Mouse (Mus musculus) ovary, adult 18-20 months (tissue): ENCODE measurements around the gene Olig2.

Experiments
- DNase-seq: peaks from one replicate; pipeline ENCODE4 v3.0.0; 2022; ENCODE audit warnings: low spot score, mixed read lengths

Gene Olig2

DNA sequence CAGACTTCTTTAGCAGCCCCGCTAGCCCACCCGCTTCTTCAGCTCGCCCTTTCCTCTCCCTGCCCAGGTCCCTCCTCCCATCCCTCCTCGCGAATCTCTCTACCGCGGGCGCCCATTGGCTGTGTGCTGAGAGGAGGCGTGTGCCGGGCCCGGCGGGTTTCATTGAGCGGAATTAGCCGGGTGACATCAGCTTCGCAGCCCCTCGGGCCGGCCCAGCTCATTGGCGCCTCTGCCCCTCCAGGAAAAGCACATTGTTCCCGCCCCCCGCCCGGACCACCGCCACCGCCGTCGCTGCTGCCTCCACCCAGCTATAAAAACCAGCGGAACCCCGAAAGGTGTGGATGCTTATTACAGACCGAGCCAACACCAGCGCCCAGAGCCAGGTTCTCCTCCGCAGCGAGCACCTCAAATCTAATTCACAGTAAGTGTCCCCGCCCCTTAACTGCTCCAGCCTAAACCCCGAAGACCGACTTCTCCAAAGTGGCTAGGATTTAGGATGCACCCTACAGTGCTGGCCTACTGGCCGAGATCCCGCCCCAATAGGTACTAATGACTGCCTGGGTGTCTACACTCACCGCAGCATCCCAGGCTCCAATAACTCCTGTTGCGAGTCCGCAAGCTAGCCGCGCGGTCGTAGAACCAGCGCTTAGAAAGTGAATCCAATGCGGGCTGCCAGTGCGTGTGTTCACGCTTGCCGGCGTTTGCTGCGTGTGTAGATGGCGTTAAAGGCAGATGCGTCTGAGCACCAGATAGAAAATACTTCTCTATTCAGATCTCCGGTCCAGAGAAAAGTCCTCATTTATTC is at the start of gene Olig2:
Gene Olig2, plus strand, starts transcription at position 225 of the 805 bp plus-strand sequence.
- DNase-seq, result no peak

DNA sequence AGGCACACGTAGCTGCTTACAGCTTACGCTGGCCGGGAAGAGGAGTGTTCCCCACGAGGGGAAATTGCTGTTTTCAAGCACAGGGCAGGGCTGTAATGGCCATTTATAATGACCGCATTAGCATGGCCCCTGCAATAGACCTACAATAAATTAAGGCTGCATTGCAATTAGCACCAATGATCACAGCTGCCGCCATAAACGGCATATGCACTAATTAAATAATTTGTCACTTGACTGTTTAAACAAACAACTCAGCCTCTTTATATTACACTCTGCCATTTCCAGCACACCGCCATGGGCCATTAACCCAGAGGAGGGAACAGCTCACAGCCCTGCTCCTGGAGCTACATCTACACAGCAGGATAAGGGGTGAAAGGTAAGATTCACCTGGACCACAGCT is 49.4 kb upstream of the Olig2 start:
- DNase-seq, result no peak

DNA sequence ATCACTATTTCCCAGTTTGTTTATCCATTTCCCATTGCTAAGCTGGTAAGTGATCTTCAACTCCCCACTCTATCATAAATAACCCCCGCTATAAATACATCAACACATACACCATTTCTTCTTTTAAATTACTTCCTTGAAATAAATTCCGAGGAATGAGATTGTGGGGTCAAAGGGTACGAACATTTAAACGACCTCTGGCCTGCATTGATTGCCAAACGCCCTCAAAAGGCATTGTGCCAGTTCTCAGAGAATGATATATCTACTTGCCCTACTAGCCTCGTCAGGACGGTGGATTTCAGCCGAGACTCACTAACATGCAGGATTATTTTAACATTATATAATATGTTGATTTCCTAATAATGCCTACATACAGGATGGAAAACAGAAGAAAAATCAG is 38.2 kb upstream of the Olig2 start:
- no peak for DNase-seq

DNA sequence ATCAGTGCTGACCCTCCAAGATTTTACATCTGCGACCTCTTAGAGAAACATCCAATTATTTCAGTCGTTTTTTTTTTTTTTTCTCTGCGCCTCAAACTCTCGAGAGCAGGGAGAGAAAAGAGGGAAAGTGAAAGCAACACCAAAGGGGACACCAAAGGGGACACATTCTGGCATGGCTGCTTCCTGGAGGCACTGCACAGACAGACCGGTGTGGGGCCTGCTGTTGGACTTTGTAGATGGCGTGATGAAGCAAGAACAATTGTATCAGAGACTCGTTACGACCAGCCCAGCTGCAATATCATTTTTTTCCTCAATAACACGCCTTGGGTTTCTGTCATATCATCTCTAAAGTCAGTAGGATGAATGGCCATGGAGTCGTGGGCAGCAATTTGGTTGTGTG is 37.6 kb upstream of the Olig2 start:
- no peak for DNase-seq

GRCm38 (mm10) chr16:91188304-91188703 is 37.0 kb upstream of the Olig2 start:
- no peak for DNase-seq

DNA sequence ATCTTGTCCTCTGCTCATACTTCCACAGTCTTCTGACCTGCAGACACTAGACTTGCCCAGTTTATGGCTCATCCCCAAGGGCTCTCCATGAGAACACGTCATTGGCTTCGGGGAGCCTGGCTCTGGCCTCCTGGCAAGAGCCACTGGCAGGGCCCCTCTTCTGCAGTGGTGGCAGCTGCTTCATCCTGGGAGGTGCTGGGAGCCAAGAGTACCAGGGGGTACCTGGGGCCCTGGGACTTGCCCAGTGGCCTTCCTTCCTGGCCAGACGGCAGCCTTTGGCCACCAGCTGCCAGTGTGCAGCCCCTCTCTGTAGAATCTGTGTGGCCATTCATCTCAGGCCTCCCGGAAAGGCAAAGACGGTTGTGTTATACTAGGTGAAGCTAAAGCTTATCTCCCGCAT is 34.0 kb upstream of the Olig2 start:
- DNase-seq, result no peak

DNA sequence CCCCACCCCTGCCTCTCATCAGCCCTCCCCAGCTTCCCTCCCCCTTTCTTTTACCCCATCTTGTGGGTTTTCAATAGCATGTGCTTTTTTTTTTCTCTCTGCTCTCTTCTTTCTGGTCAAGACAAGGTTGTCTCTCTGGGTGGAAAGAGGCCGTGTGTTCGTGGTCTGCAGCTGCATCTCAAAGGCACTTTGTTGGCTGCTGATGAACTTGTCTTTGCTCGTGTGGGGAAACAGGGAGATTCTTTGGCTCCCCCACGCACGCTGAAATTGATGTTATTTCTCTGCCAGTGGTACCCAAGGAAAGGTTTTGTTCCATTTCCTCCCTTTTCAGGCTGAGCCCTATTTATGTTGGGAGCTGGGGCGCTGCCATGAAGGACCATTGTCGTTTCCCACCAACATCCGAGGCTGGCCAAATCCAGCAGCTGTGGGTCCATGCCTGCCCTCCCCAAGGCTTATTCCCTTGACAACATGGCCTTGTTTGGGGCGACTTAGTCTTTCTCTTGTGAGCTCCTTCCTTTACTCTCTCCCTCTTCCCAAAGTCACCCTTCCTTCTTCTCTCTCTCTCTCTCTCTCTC is 33.5 kb upstream of the Olig2 start:
- no peak for DNase-seq

DNA sequence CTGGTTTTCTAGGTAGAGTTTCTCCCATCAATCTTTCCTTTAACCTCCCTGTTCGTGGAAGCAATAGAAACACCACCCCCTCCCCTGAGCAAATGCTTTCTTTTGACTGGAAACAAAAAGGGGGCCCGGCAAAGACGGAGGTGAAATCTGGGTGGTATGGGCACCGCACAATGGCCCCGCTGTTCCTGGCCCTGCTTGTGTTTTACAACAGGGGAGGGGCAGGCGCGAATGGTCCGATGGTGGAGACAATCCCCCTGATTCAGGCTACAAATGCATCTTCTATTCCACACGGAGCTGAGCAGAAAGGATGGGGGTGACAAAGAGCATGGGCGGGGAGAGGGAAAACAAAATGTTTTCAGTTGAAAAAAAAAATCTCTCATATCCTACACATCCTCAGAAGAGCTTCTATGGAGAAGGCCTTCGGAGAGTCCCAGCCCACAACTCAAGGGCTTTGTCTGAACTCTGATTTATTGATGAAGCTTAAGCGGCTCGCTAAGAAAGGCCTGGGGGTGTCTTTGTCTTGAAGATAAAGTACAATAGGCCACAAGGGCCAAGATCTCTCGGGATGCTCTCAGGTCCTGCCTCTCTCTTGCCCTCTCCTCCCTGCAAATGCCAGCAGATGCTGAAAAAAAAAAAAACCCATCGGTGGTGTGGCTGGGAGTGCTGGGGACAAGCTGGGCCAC is 32.4 kb upstream of the Olig2 start:
- DNase-seq, result no peak

- DNase-seq, result no peak
Observed at GRCm38 (mm10) chr16:91199815-91200214, 25.4 kb upstream of the Olig2 start.

DNA sequence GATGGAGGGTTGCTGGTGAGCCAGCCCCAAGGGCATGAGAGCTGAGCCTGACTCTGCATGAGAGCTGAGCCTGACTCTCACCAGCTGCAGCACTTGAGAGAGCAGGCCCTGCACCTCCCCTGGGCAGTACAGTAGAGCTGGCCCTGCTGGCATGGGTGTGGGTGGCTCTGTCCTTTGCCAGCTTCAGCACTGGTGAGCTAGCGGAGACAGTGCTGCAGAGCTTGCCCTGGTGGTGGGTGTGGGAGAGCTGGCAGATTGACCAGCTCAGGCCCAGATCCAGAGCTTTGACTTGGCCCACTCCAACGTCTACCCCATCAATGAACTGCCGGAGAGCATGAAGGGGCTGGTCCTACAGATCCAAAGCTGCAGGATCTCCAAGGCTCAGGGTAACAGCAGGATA is 22.3 kb upstream of the Olig2 start:
- no peak for DNase-seq

- no peak for DNase-seq
Observed at GRCm38 (mm10) chr16:91206371-91206770, 18.9 kb upstream of the Olig2 start.

GRCm38 (mm10) chr16:91217077-91217476 is 8.2 kb upstream of the Olig2 start:
- DNase-seq, result no peak

GRCm38 (mm10) chr16:91217948-91218347 is 7.3 kb upstream of the Olig2 start:
- DNase-seq, result no peak

- DNase-seq, result no peak
Observed at GRCm38 (mm10) chr16:91219246-91219645, 6.0 kb upstream of the Olig2 start.

- no peak for DNase-seq
Observed at GRCm38 (mm10) chr16:91222171-91222642, 3.0 kb upstream of the Olig2 start.

DNA sequence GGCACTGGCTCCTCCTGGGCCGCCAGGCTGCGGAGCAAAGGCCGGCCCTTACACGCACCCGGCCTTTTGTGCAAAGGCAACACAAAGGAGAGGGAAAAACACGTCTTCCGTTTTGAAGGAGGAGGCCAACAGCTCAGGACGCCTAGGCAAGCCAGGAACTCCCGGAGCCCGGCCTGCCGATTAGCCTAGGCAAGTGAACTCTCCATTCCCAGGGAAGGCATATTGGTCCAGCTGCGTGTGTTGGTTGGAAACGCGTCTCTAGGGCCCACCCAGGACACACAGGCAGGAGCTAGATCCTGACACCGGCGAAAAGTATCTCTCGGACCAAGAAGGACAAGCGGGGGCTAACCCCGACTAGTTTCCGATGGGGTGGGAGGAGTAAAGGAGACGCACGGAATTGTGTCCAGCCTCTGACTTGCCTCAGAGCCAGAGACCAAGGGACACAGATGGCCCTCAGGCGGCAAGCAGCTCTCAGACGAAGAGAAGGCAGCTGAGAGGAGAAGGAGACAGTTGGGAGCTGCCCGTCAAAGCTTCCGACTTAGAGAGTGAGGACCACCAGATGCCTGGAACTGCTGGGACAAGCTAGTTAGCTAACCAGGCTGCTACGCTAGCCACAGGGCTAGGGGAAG is 2.5 kb upstream of the Olig2 start:
- no peak for DNase-seq

GRCm38 (mm10) chr16:91223327-91224067 is 1.8 kb upstream of the Olig2 start:
- no peak for DNase-seq

DNA sequence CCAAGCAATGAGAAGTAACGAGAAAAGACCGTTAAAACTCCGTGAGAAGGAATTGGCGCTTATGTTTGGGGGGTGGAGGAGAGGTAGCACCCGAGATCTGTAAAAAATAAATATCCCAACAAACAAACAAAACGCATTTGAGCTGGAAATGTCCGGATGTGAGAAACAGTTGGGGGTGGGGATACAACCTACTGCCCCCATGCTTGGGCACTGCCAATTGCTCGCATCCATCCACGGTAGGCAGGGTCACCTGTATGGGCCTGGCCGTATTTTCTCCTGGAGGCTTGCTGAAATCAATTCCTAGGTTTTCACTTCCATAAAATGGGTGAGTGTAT is 1.2 kb upstream of the Olig2 start:
- no peak for DNase-seq

- DNase-seq, result no peak
Observed at GRCm38 (mm10) chr16:91224481-91225232, 600 bp upstream of the Olig2 start.

- no peak for DNase-seq
Observed at GRCm38 (mm10) chr16:91226038-91226882, 1.0 kb downstream of the Olig2 start.
